Mouse (Mus musculus): ENCODE measurements around the gene Cdc42ep3. TPM values are rescaled to one million over a fixed set of nuclear protein-coding genes. Genes with fewer than 3 reads are reported as not detected.

Cdc42ep3 gene
- 5.2 TPM in 2 replicates for polyA plus RNA-seq (2012; rRNA removed; ENCODE audit: low replicate concordance)

DNA sequence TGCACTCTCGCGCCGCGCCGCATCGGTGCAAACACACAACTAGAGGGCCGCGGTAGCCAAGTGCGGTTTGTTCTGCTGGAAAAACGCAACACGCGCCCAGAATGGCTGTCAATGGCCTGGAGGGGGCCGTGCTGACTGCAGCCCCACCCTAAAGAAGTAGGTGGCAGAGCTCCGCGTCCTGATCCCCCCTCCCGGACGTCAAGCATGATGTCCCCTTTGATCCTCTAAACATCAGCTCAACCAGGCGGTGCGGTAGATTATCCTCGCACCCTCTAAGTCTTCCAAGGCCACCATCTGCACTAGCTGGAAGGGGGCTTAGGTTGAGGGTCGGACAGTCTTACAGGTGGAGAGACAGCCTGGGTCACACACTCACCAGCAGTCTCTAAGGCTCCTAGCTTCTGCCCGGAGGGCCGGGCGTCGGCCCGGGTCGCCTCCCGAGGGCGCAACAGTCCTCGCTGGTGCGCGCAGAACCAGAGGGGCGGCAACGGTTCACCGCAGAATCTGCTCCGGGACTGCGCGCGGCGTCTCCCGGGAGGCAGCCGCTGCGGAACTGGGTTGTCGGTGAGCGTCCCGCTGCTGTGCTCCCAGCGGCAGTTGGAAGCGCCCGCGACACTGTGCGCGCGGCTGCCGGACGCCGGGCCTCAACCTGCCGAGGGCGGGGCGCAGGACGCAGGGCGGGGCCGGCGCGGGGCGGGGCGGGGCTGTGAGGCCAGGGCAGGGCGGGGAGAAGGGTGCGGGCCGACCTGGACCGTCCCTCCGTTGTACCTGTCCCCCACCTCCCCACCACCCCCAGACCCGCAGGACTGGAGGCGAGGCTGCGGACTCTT is at the start of gene Cdc42ep3:
Cdc42ep3 (minus strand) TSS at position 648 of the 827 bp plus-strand sequence.

